Mouse (Mus musculus): Measurements from ENCODE around the gene Ints3. TPM values are rescaled to one million over a fixed set of nuclear protein-coding genes. Genes with fewer than 3 reads are reported as not detected.

Ints3 gene
- polyA plus RNA-seq, 1 experiment: 21.1 TPM

- TF ChIP-seq CTCF (IDR thresholded peaks at IDR 0.05; ENCODE audit: extremely low read depth, insufficient read depth, insufficient read length, insufficient replicate concordance) (no peak), POLR2A (IDR thresholded peaks at IDR 0.05; ENCODE audit: low read depth, low read length) (no peak)
- DNase-seq (ENCODE audit: low read depth in 1 of 2, low spot score in 2 of 2): no peak
- WGBS: 83% methylated on average over 11 of the region's 11 CpGs
Measured at GRCm38 (mm10) chr3:90381727-90382126, 51.7 kb downstream of the Ints3 start.

GRCm38 (mm10) chr3:90378496-90378895 is 54.9 kb downstream of the Ints3 start:
- no peak overlapping the region for H3K27ac ChIP-seq (ENCODE audit: insufficient read depth, low read length)
- WGBS: 90% methylated on average over 5 of the region's 5 CpGs
- H3K4me1 ChIP-seq (ENCODE audit: control insufficient read depth, insufficient read depth, insufficient read length): no peaks in the 10 kb centered on the region
- H3K4me3 ChIP-seq (ENCODE audit: extremely low read depth, insufficient read depth, insufficient read length): no peak overlapping the region
- H3K27me3 ChIP-seq (ENCODE audit: control insufficient read depth, insufficient read depth, low read length): no peaks in the 10 kb centered on the region
- no peak for DNase-seq (ENCODE audit: low read depth in 1 of 2, low spot score in 2 of 2)
- TF ChIP-seq CTCF (IDR thresholded peaks at IDR 0.05; ENCODE audit: extremely low read depth, insufficient read depth, insufficient read length, insufficient replicate concordance) (no peak), POLR2A (IDR thresholded peaks at IDR 0.05; ENCODE audit: low read depth, low read length) (no peak)
- H3K36me3 ChIP-seq (ENCODE audit: control insufficient read depth, insufficient read depth, low read length): no peaks in the 10 kb centered on the region

More at GRCm38 (mm10) chr3:90381727-90382126, 51.7 kb downstream of the Ints3 start:
- Histone ChIP-seq H3K27ac (ENCODE audit: insufficient read depth, low read length) (no peak overlapping the region), H3K4me1 (ENCODE audit: control insufficient read depth, insufficient read depth, insufficient read length) (peaks cover 7% of the 10 kb centered on the region; the same call in 1 of the 2 replicates), H3K36me3 (ENCODE audit: control insufficient read depth, insufficient read depth, low read length) (no peaks in the 10 kb centered on the region), H3K4me3 (ENCODE audit: extremely low read depth, insufficient read depth, insufficient read length) (no peak overlapping the region), H3K27me3 (ENCODE audit: control insufficient read depth, insufficient read depth, low read length) (no peaks in the 10 kb centered on the region)

- no peaks in the 10 kb centered on the region for H3K36me3 ChIP-seq (ENCODE audit: control insufficient read depth, insufficient read depth, low read length)
- no peak overlapping the region for H3K4me3 ChIP-seq (ENCODE audit: extremely low read depth, insufficient read depth, insufficient read length)
- DNase-seq (ENCODE audit: low read depth in 1 of 2, low spot score in 2 of 2): no peak
- 82% methylated on average over 1 of the region's 1 CpGs for whole genome bisulfite sequencing
- no peak for TF ChIP-seq CTCF (IDR thresholded peaks at IDR 0.05; ENCODE audit: extremely low read depth, insufficient read depth, insufficient read length, insufficient replicate concordance)
- no peak for TF ChIP-seq POLR2A (IDR thresholded peaks at IDR 0.05; ENCODE audit: low read depth, low read length)
- no peak overlapping the region for H3K27ac ChIP-seq (ENCODE audit: insufficient read depth, low read length)
- H3K27me3 ChIP-seq (ENCODE audit: control insufficient read depth, insufficient read depth, low read length): no peaks in the 10 kb centered on the region
- no peaks in the 10 kb centered on the region for H3K4me1 ChIP-seq (ENCODE audit: control insufficient read depth, insufficient read depth, insufficient read length)
Measured at GRCm38 (mm10) chr3:90376247-90376585, 57.2 kb downstream of the Ints3 start.

GRCm38 (mm10) chr3:90375562-90376246 is 57.7 kb downstream of the Ints3 start:
- no peak for DNase-seq (ENCODE audit: low read depth in 1 of 2, low spot score in 2 of 2)
- TF ChIP-seq POLR2A (IDR thresholded peaks at IDR 0.05; ENCODE audit: low read depth, low read length) (no peak), CTCF (IDR thresholded peaks at IDR 0.05; ENCODE audit: extremely low read depth, insufficient read depth, insufficient read length, insufficient replicate concordance) (no peak)
- Histone ChIP-seq H3K4me3 (ENCODE audit: extremely low read depth, insufficient read depth, insufficient read length) (no peak overlapping the region), H3K27me3 (ENCODE audit: control insufficient read depth, insufficient read depth, low read length) (no peaks in the 10 kb centered on the region), H3K4me1 (ENCODE audit: control insufficient read depth, insufficient read depth, insufficient read length) (no peaks in the 10 kb centered on the region), H3K36me3 (ENCODE audit: control insufficient read depth, insufficient read depth, low read length) (no peaks in the 10 kb centered on the region), H3K27ac (ENCODE audit: insufficient read depth, low read length) (no peak overlapping the region)
- WGBS: 90% methylated on average over 3 of the region's 3 CpGs

GRCm38 (mm10) chr3:90374368-90374767 is 59.1 kb downstream of the Ints3 start:
- Histone ChIP-seq H3K27me3 (ENCODE audit: control insufficient read depth, insufficient read depth, low read length) (no peaks in the 10 kb centered on the region), H3K36me3 (ENCODE audit: control insufficient read depth, insufficient read depth, low read length) (no peaks in the 10 kb centered on the region), H3K4me1 (ENCODE audit: control insufficient read depth, insufficient read depth, insufficient read length) (no peaks in the 10 kb centered on the region), H3K4me3 (ENCODE audit: extremely low read depth, insufficient read depth, insufficient read length) (no peak overlapping the region), H3K27ac (ENCODE audit: insufficient read depth, low read length) (no peak overlapping the region)
- DNase-seq (ENCODE audit: low read depth in 1 of 2, low spot score in 2 of 2): no peak
- TF ChIP-seq CTCF (IDR thresholded peaks at IDR 0.05; ENCODE audit: extremely low read depth, insufficient read depth, insufficient read length, insufficient replicate concordance): no peak
- no peak for TF ChIP-seq POLR2A (IDR thresholded peaks at IDR 0.05; ENCODE audit: low read depth, low read length)
- 79% methylated on average over 4 of the region's 4 CpGs for WGBS

GRCm38 (mm10) chr3:90373432-90374028 is 59.9 kb downstream of the Ints3 start:
- DNase-seq (ENCODE audit: low read depth in 1 of 2, low spot score in 2 of 2): peak; percentile 69 to 79
- no peak for TF ChIP-seq POLR2A (IDR thresholded peaks at IDR 0.05; ENCODE audit: low read depth, low read length)
- TF ChIP-seq CTCF (IDR thresholded peaks at IDR 0.05; ENCODE audit: extremely low read depth, insufficient read depth, insufficient read length, insufficient replicate concordance): peak; percentile 59; the same call in 1 of the 2 replicates
- WGBS: 23% methylated on average over 4 of the region's 4 CpGs

GRCm38 (mm10) chr3:90372817-90373216 is 60.6 kb downstream of the Ints3 start:
- WGBS: 55% methylated on average over 5 of the region's 5 CpGs
- no peaks in the 10 kb centered on the region for H3K36me3 ChIP-seq (ENCODE audit: control insufficient read depth, insufficient read depth, low read length)

More at GRCm38 (mm10) chr3:90373432-90374028, 59.9 kb downstream of the Ints3 start:
- Histone ChIP-seq H3K36me3 (ENCODE audit: control insufficient read depth, insufficient read depth, low read length) (no peaks in the 10 kb centered on the region), H3K27ac (ENCODE audit: insufficient read depth, low read length) (no peak overlapping the region), H3K4me1 (ENCODE audit: control insufficient read depth, insufficient read depth, insufficient read length) (no peaks in the 10 kb centered on the region), H3K27me3 (ENCODE audit: control insufficient read depth, insufficient read depth, low read length) (no peaks in the 10 kb centered on the region), H3K4me3 (ENCODE audit: extremely low read depth, insufficient read depth, insufficient read length) (no peak overlapping the region)

More at GRCm38 (mm10) chr3:90372817-90373216, 60.6 kb downstream of the Ints3 start:
- H3K27me3 ChIP-seq (ENCODE audit: control insufficient read depth, insufficient read depth, low read length): no peaks in the 10 kb centered on the region
- H3K4me3 ChIP-seq (ENCODE audit: extremely low read depth, insufficient read depth, insufficient read length): no peak overlapping the region
- H3K4me1 ChIP-seq (ENCODE audit: control insufficient read depth, insufficient read depth, insufficient read length): no peaks in the 10 kb centered on the region
- TF ChIP-seq POLR2A (IDR thresholded peaks at IDR 0.05; ENCODE audit: low read depth, low read length) (no peak), CTCF (IDR thresholded peaks at IDR 0.05; ENCODE audit: extremely low read depth, insufficient read depth, insufficient read length, insufficient replicate concordance) (no peak)
- H3K27ac ChIP-seq (ENCODE audit: insufficient read depth, low read length): no peak overlapping the region
- no peak for DNase-seq (ENCODE audit: low read depth in 1 of 2, low spot score in 2 of 2)

All from spleen, adult 2 months (tissue).